Mouse (Mus musculus) limb, embryonic 14.5 days (tissue): ENCODE measurements around the gene Tex38. TPM values are rescaled to one million over a fixed set of nuclear protein-coding genes. Genes with fewer than 3 reads are reported as not detected.

Experiments
- ATAC-seq: fragments of 200-750 bp; cut with Nextera tagmentation; 2 replicates; pipeline ENCODE4 v1.8.0; 2017; ENCODE audit warnings: low read depth, moderate number of reproducible peaks, moderate TSS enrichment; ENCODE audit not compliant: low FRiP score
- DNase-seq: peaks from one replicate; pipeline ENCODE4 v3.0.0-alpha.2; 2015; ENCODE audit warnings: low spot score
- H3K27ac ChIP-seq: fragments of 300-500 bp; sonication (generic); replicated peaks from 2 replicates; pipeline ENCODE4 v1.5.1; 2014; ENCODE audit warnings: low read depth, mild to moderate bottlenecking, low read length, moderate library complexity, mixed read lengths
- H3K27me3 ChIP-seq: fragments of 300-500 bp; sonication (generic); 2 replicates; pipeline ENCODE4 v1.6.1; 2014; ENCODE audit warnings: low read length, mixed read lengths; ENCODE audit not compliant: control insufficient read depth, insufficient read depth
- H3K36me3 ChIP-seq: fragments of 300-500 bp; sonication (generic); 2 replicates; pipeline ENCODE4 v1.6.1; 2014; ENCODE audit warnings: mild to moderate bottlenecking, low read length, moderate library complexity, mixed read lengths; ENCODE audit not compliant: control insufficient read depth, insufficient read depth
- H3K4me1 ChIP-seq: fragments of 300-500 bp; sonication (generic); 2 replicates; pipeline ENCODE4 v1.6.1; 2014; ENCODE audit warnings: antibody characterized with exemption, low read length, mixed read lengths; ENCODE audit not compliant: control insufficient read depth, insufficient read depth
- H3K4me2 ChIP-seq: fragments of 300-500 bp; sonication (generic); replicated peaks from 2 replicates; pipeline ENCODE4 v1.6.1; 2014; ENCODE audit warnings: low read depth, mild to moderate bottlenecking, low read length, moderate library complexity; ENCODE audit not compliant: severe bottlenecking
- H3K4me3 ChIP-seq: fragments of 300-500 bp; sonication (generic); replicated peaks from 2 replicates; pipeline ENCODE4 v1.5.1; 2014; ENCODE audit warnings: low read length
- H3K9ac ChIP-seq: fragments of 300-500 bp; sonication (generic); 2 replicates; pipeline ENCODE4 v1.6.1; 2014; ENCODE audit warnings: mild to moderate bottlenecking, low read depth, low read length, moderate library complexity; ENCODE audit not compliant: severe bottlenecking
- H3K9me3 ChIP-seq: fragments of 300-500 bp; sonication (generic); 2 replicates; pipeline ENCODE4 v1.6.1; 2016; ENCODE audit warnings: low read length; ENCODE audit not compliant: control insufficient read depth
- POLR2A ChIP-seq: fragments of 200-500 bp; IDR thresholded peaks from 2 replicates; pipeline ENCODE4 v1.8.0; 2012; ENCODE audit warnings: inconsistent platforms, mild to moderate bottlenecking, moderate library complexity, borderline replicate concordance; ENCODE audit not compliant: insufficient read depth, insufficient read length; ENCODE audit errors: extremely low read depth
- WGBS: fragments of 180-500 bp; shearing (Covaris S2); extraction: QIAGEN DNeasy Blood & Tissue Kit; methylation state at CpG from one replicate; pipeline ENCODE4 v1.1.7; 2014; 5-methylcytosine and 5-hydroxymethylcytosine counted together
- polyA plus RNA-seq, 2 experiments: library from polyadenylated mRNA; depleted of rRNA in 1 of 2; stranded (reverse) in 1 of 2; unstranded in 1 of 2; fragments of >200 nt; fragmentation: Nextera tagmentation in 1 of 2; extraction: Ambion mirVana in 1 of 2; gene quantifications; 2 replicates each; pipeline versions ENCODE4 v1.2.1 to v1.2.3; 2012 to 2014

Tex38 gene
- polyA plus RNA-seq, 2 experiments, result 0.32 to 0.50 TPM

- peak; percentile 100 for ATAC-seq
- H3K4me1 ChIP-seq, result peaks cover 15% of the 10 kb centered on the region
- peaks cover 12% of the 10 kb centered on the region for H3K36me3 ChIP-seq
- WGBS, result under 1% methylated on average over 32 of the region's 45 CpGs
- TF ChIP-seq POLR2A, result 0 out of 2 replicates have a peak, but pooled peaks have one; percentile 58
- no peaks in the 10 kb centered on the region for H3K9me3 ChIP-seq
- H3K4me3 ChIP-seq, result peak within 1 kb of the TSS; percentile 80
- peak within 1 kb of the TSS; percentile 53 for H3K4me2 ChIP-seq
- peak; percentile 98 for DNase-seq
- H3K9ac ChIP-seq, result peak within 1 kb of the TSS; percentile 83
- H3K27me3 ChIP-seq, result no peaks in the 10 kb centered on the region
- peak within 1 kb of the TSS; percentile 80 for H3K27ac ChIP-seq
These were observed 43.2 kb downstream of the Tex38 start, which contains the start of gene Efcab14 for GRCm38 (mm10) chr4:115737551-115738041. Gene Efcab14 (plus strand): TSS chr4:115737744.

- 66% methylated on average over 4 of the region's 4 CpGs for WGBS
- Histone ChIP-seq H3K36me3 (no peaks in the 10 kb centered on the region), H3K27ac (no peak overlapping the region), H3K9ac (no peak overlapping the region), H3K27me3 (no peaks in the 10 kb centered on the region), H3K4me3 (no peak overlapping the region), H3K4me2 (no peak overlapping the region), H3K4me1 (peaks cover 15% of the 10 kb centered on the region), H3K9me3 (no peaks in the 10 kb centered on the region)
- DNase-seq, result no peak
- TF ChIP-seq POLR2A, result no peak
- no peak for ATAC-seq
These were observed 46.0 kb downstream of the Tex38 start for GRCm38 (mm10) chr4:115734867-115735266.

- Histone ChIP-seq H3K9me3 (no peaks in the 10 kb centered on the region), H3K4me1 (peaks cover 6% of the 10 kb centered on the region), H3K4me2 (no peak overlapping the region), H3K27me3 (no peaks in the 10 kb centered on the region), H3K9ac (no peak overlapping the region), H3K4me3 (no peak overlapping the region), H3K36me3 (no peaks in the 10 kb centered on the region), H3K27ac (no peak overlapping the region)
- WGBS, result 66% methylated on average over 5 of the region's 5 CpGs
- no peak for ATAC-seq
- TF ChIP-seq POLR2A, result no peak
- no peak for DNase-seq
These were observed 47.1 kb downstream of the Tex38 start for GRCm38 (mm10) chr4:115733746-115734145.

- H3K9ac ChIP-seq, result no peak overlapping the region
- TF ChIP-seq POLR2A, result no peak
- no peak overlapping the region for H3K4me3 ChIP-seq
- no peaks in the 10 kb centered on the region for H3K9me3 ChIP-seq
- no peaks in the 10 kb centered on the region for H3K27me3 ChIP-seq
- H3K36me3 ChIP-seq, result no peaks in the 10 kb centered on the region
- ATAC-seq (no peak), DNase-seq (no peak)
- H3K4me2 ChIP-seq, result no peak overlapping the region
- 68% methylated on average over 2 of the region's 3 CpGs for WGBS
- no peaks in the 10 kb centered on the region for H3K4me1 ChIP-seq
- no peak overlapping the region for H3K27ac ChIP-seq
These were observed 48.5 kb downstream of the Tex38 start for GRCm38 (mm10) chr4:115732223-115732818.

GRCm38 (mm10) chr4:115731588-115732222 is 49.1 kb downstream of the Tex38 start:
- Histone ChIP-seq H3K4me3 (no peak overlapping the region), H3K36me3 (no peaks in the 10 kb centered on the region), H3K4me1 (no peaks in the 10 kb centered on the region), H3K27me3 (no peaks in the 10 kb centered on the region), H3K9ac (no peak overlapping the region), H3K4me2 (no peak overlapping the region), H3K27ac (no peak overlapping the region), H3K9me3 (no peaks in the 10 kb centered on the region)
- WGBS, result 27% methylated on average over 7 of the region's 7 CpGs
- DNase-seq, result peak; percentile 67
- TF ChIP-seq POLR2A, result no peak
- peak; percentile 65 for ATAC-seq

Other genes with a start within 250 kb of the Tex38 start
- not detected in 2 replicates for gene Cyp4a31, start 217.4 kb downstream of the Tex38 start, polyA plus RNA-seq (2012; rRNA removed)
- not detected in 2 replicates for gene Cyp4a31, start 217.4 kb downstream of the Tex38 start, polyA plus RNA-seq (2014; fragmentation: Nextera tagmentation; extraction: Ambion mirVana)
- gene Cyp4a32, start 180.0 kb downstream of the Tex38 start, polyA plus RNA-seq (2012; rRNA removed), result not detected in 2 replicates
- not detected in 2 replicates for gene Cyp4a32, start 180.0 kb downstream of the Tex38 start, polyA plus RNA-seq (2014; fragmentation: Nextera tagmentation; extraction: Ambion mirVana)
- 1.0 and 1.2 TPM in 2 replicates for gene Cyp4b1, start 133.3 kb downstream of the Tex38 start, polyA plus RNA-seq (2012; rRNA removed)
- gene Cyp4b1, start 133.3 kb downstream of the Tex38 start, polyA plus RNA-seq (2014; fragmentation: Nextera tagmentation; extraction: Ambion mirVana), result 0.46 and 1.0 TPM in 2 replicates
- 24.8 and 26.3 TPM in 2 replicates for gene Efcab14, start 43.3 kb downstream of the Tex38 start, polyA plus RNA-seq (2012; rRNA removed)
- gene Efcab14, start 43.3 kb downstream of the Tex38 start, polyA plus RNA-seq (2014; fragmentation: Nextera tagmentation; extraction: Ambion mirVana), result 35.2 and 40.2 TPM in 2 replicates
- 29.9 and 35.5 TPM in 2 replicates for gene Atpaf1, start 3.8 kb upstream of the Tex38 start, polyA plus RNA-seq (2012; rRNA removed)
- 57.1 and 58.4 TPM in 2 replicates for gene Atpaf1, start 3.8 kb upstream of the Tex38 start, polyA plus RNA-seq (2014; fragmentation: Nextera tagmentation; extraction: Ambion mirVana)
- gene Mob3c, start 47.1 kb upstream of the Tex38 start, polyA plus RNA-seq (2012; rRNA removed), result 16.3 and 19.7 TPM in 2 replicates
- 8.6 and 11.6 TPM in 2 replicates for gene Mob3c, start 47.1 kb upstream of the Tex38 start, polyA plus RNA-seq (2014; fragmentation: Nextera tagmentation; extraction: Ambion mirVana)
- gene Mknk1, start 58.2 kb upstream of the Tex38 start, polyA plus RNA-seq (2012; rRNA removed), result 69.6 and 73.9 TPM in 2 replicates
- gene Mknk1, start 58.2 kb upstream of the Tex38 start, polyA plus RNA-seq (2014; fragmentation: Nextera tagmentation; extraction: Ambion mirVana), result 28.4 and 28.5 TPM in 2 replicates
- gene Kncn, start 103.4 kb upstream of the Tex38 start, polyA plus RNA-seq (2012; rRNA removed), result not detected in 2 replicates
- not detected in 2 replicates for gene Kncn, start 103.4 kb upstream of the Tex38 start, polyA plus RNA-seq (2014; fragmentation: Nextera tagmentation; extraction: Ambion mirVana)
- gene 6430628N08Rik, start 109.6 kb upstream of the Tex38 start, polyA plus RNA-seq (2012; rRNA removed), result not detected in 2 replicates
- gene 6430628N08Rik, start 109.6 kb upstream of the Tex38 start, polyA plus RNA-seq (2014; fragmentation: Nextera tagmentation; extraction: Ambion mirVana), result not detected in 2 replicates
- 0.05 and 0.09 TPM in 2 replicates for gene Dmbx1, start 158.9 kb upstream of the Tex38 start, polyA plus RNA-seq (2012; rRNA removed)
- not detected in 2 replicates for gene Dmbx1, start 158.9 kb upstream of the Tex38 start, polyA plus RNA-seq (2014; fragmentation: Nextera tagmentation; extraction: Ambion mirVana)
- gene Faah, start 236.9 kb upstream of the Tex38 start, polyA plus RNA-seq (2012; rRNA removed), result 1.7 and 1.9 TPM in 2 replicates
- 1.9 and 2.1 TPM in 2 replicates for gene Faah, start 236.9 kb upstream of the Tex38 start, polyA plus RNA-seq (2014; fragmentation: Nextera tagmentation; extraction: Ambion mirVana)